Mouse (Mus musculus) midbrain, embryonic 12.5 days (tissue): ENCODE data around the gene Mrpl39. TPM values are rescaled to one million over a fixed set of nuclear protein-coding genes. Genes with fewer than 3 reads are reported as not detected.
A peak's percentile ranks its signal among the peaks of the same experiment; 100 is the strongest.

Experiments used
- ATAC-seq: fragments of 200-750 bp; cut with Nextera tagmentation; 2 replicates; pipeline ENCODE4 v1.8.0; 2017; ENCODE audit warnings: low read depth, moderate TSS enrichment, moderate library complexity; ENCODE audit not compliant: low FRiP score
- H3K27ac ChIP-seq: fragments of 300-500 bp; sonication (generic); replicated peaks from 2 replicates; pipeline ENCODE4 v1.5.1; 2016; ENCODE audit warnings: mild to moderate bottlenecking
- H3K27me3 ChIP-seq: fragments of 300-500 bp; sonication (generic); 2 replicates; pipeline ENCODE4 v1.6.1; 2016; ENCODE audit warnings: mild to moderate bottlenecking
- H3K36me3 ChIP-seq: fragments of 300-500 bp; sonication (generic); 2 replicates; pipeline ENCODE4 v1.6.1; 2016
- H3K4me1 ChIP-seq: fragments of 300-500 bp; sonication (generic); 2 replicates; pipeline ENCODE4 v1.6.1; 2016
- H3K4me2 ChIP-seq: fragments of 300-500 bp; sonication (generic); replicated peaks from 2 replicates; pipeline ENCODE4 v1.6.1; 2016; ENCODE audit warnings: mild to moderate bottlenecking, moderate library complexity
- H3K4me3 ChIP-seq: fragments of 300-500 bp; sonication (generic); 2 replicates; pipeline ENCODE4 v1.5.1; 2016; ENCODE audit warnings: mild to moderate bottlenecking
- H3K9ac ChIP-seq: fragments of 300-500 bp; sonication (generic); replicated peaks from 2 replicates; pipeline ENCODE4 v1.6.1; 2016; ENCODE audit warnings: mild to moderate bottlenecking, moderate library complexity
- H3K9me3 ChIP-seq: fragments of 300-500 bp; sonication (generic); 2 replicates; pipeline ENCODE4 v1.6.1; 2016; ENCODE audit warnings: mild to moderate bottlenecking
- WGBS: fragments of 180-500 bp; shearing (Covaris S2); methylation state at CpG from one replicate; pipeline ENCODE4 v1.1.7; 2016; 5-methylcytosine and 5-hydroxymethylcytosine counted together
- polyA plus RNA-seq: library from polyadenylated mRNA; unstranded; fragments of >200 nt; fragmentation: Nextera tagmentation; extraction: Ambion mirVana; gene quantifications from 2 replicates; pipeline ENCODE4 v1.2.1, GENCODE M21; 2016

The Mrpl39 gene
- 49.4 and 51.3 TPM in 2 replicates for polyA plus RNA-seq

GRCm38 (mm10) chr16:84735166-84736105 lies at the start of gene Mrpl39:
TSS of gene Mrpl39 (minus strand) at chr16:84735742.
- H3K9me3 ChIP-seq: no peaks in the 10 kb centered on the region
- under 1% methylated on average over 66 of the region's 66 CpGs for WGBS
- peak within 1 kb of the TSS; percentile 80 for H3K4me3 ChIP-seq
- peak within 1 kb of the TSS; percentile 70 for H3K9ac ChIP-seq
- ATAC-seq: peak; percentile 99
- peak within 1 kb of the TSS; percentile 60 for H3K27ac ChIP-seq
- peaks cover 5% of the 10 kb centered on the region; the same call in 1 of the 2 replicates for H3K4me1 ChIP-seq
- H3K27me3 ChIP-seq: no peaks in the 10 kb centered on the region
- H3K36me3 ChIP-seq: peaks cover 17% of the 10 kb centered on the region
- H3K4me2 ChIP-seq: peak within 1 kb of the TSS; percentile 65

- 0 out of 2 replicates have a peak overlapping the region, but pooled peaks have one; percentile 9 for H3K4me2 ChIP-seq
- no peak overlapping the region for H3K27ac ChIP-seq
- H3K36me3 ChIP-seq: peaks cover 23% of the 10 kb centered on the region
- H3K9ac ChIP-seq: no peak overlapping the region
- no peaks in the 10 kb centered on the region for H3K9me3 ChIP-seq
- H3K4me3 ChIP-seq: no peak overlapping the region
- peaks cover 7% of the 10 kb centered on the region for H3K4me1 ChIP-seq
- WGBS: 9% methylated on average over 7 of the region's 7 CpGs
- ATAC-seq: peak; percentile 34; the same call in 1 of the 2 replicates
- no peaks in the 10 kb centered on the region for H3K27me3 ChIP-seq
Observed at GRCm38 (mm10) chr16:84784966-84785365, 49.4 kb upstream of the Mrpl39 start.

GRCm38 (mm10) chr16:84783279-84783678 lies 47.7 kb upstream of the Mrpl39 start:
- H3K4me1 ChIP-seq: peaks cover 7% of the 10 kb centered on the region
- peaks cover 26% of the 10 kb centered on the region for H3K36me3 ChIP-seq
- no peak overlapping the region for H3K4me3 ChIP-seq
- no peak overlapping the region for H3K9ac ChIP-seq
- no peaks in the 10 kb centered on the region for H3K27me3 ChIP-seq
- no peak for ATAC-seq
- H3K27ac ChIP-seq: no peak overlapping the region
- H3K4me2 ChIP-seq: no peak overlapping the region
- peaks cover 5% of the 10 kb centered on the region; the same call in 1 of the 2 replicates for H3K9me3 ChIP-seq
- 54% methylated on average over 2 of the region's 2 CpGs for WGBS

GRCm38 (mm10) chr16:84779718-84780117 lies 44.2 kb upstream of the Mrpl39 start:
- Histone ChIP-seq H3K27me3 (no peaks in the 10 kb centered on the region), H3K9ac (no peak overlapping the region), H3K4me1 (peaks cover 15% of the 10 kb centered on the region), H3K4me3 (no peak overlapping the region), H3K9me3 (peaks cover 5% of the 10 kb centered on the region; the same call in 1 of the 2 replicates), H3K36me3 (peaks cover 22% of the 10 kb centered on the region), H3K4me2 (no peak overlapping the region), H3K27ac (no peak overlapping the region)
- no peak for ATAC-seq
- 91% methylated on average over 5 of the region's 5 CpGs for WGBS

- Histone ChIP-seq H3K27ac (no peak overlapping the region), H3K4me1 (peaks cover 15% of the 10 kb centered on the region), H3K4me3 (no peak overlapping the region), H3K27me3 (no peaks in the 10 kb centered on the region), H3K4me2 (no peak overlapping the region), H3K9me3 (peaks cover 5% of the 10 kb centered on the region; the same call in 1 of the 2 replicates), H3K36me3 (peaks cover 22% of the 10 kb centered on the region), H3K9ac (no peak overlapping the region)
- 78% methylated on average over 6 of the region's 6 CpGs for WGBS
- no peak for ATAC-seq
Observed at GRCm38 (mm10) chr16:84778861-84779630, 43.5 kb upstream of the Mrpl39 start.

- Histone ChIP-seq H3K9ac (no peak overlapping the region), H3K36me3 (peaks cover 22% of the 10 kb centered on the region), H3K4me2 (no peak overlapping the region), H3K4me1 (peaks cover 15% of the 10 kb centered on the region), H3K27ac (no peak overlapping the region), H3K9me3 (peaks cover 5% of the 10 kb centered on the region; the same call in 1 of the 2 replicates), H3K4me3 (no peak overlapping the region), H3K27me3 (no peaks in the 10 kb centered on the region)
- ATAC-seq: no peak
- WGBS: 87% methylated on average over 6 of the region's 6 CpGs
Observed at GRCm38 (mm10) chr16:84778431-84778830, 42.9 kb upstream of the Mrpl39 start.

GRCm38 (mm10) chr16:84776089-84776784 lies 40.7 kb upstream of the Mrpl39 start:
- no peak overlapping the region for H3K27ac ChIP-seq
- H3K27me3 ChIP-seq: no peaks in the 10 kb centered on the region
- WGBS: 41% methylated on average over 7 of the region's 7 CpGs
- peaks cover 22% of the 10 kb centered on the region for H3K36me3 ChIP-seq
- peak overlapping the region; percentile 67 for H3K4me2 ChIP-seq
- peaks cover 5% of the 10 kb centered on the region; the same call in 1 of the 2 replicates for H3K9me3 ChIP-seq
- H3K4me3 ChIP-seq: peak overlapping the region; percentile 82
- peaks cover 20% of the 10 kb centered on the region for H3K4me1 ChIP-seq
- peak overlapping the region; percentile 92 for H3K9ac ChIP-seq
- no peak for ATAC-seq

GRCm38 (mm10) chr16:84775356-84775755 lies 39.8 kb upstream of the Mrpl39 start:
- 23% methylated on average over 11 of the region's 11 CpGs for WGBS
- no peak for ATAC-seq
- peak overlapping the region; percentile 92 for H3K9ac ChIP-seq
- peaks cover 22% of the 10 kb centered on the region for H3K36me3 ChIP-seq
- peaks cover 5% of the 10 kb centered on the region; the same call in 1 of the 2 replicates for H3K9me3 ChIP-seq
- H3K4me2 ChIP-seq: peak overlapping the region; percentile 67
- peaks cover 18% of the 10 kb centered on the region for H3K4me1 ChIP-seq
- peak overlapping the region; percentile 82 for H3K4me3 ChIP-seq
- H3K27ac ChIP-seq: peak overlapping the region; percentile 98
- H3K27me3 ChIP-seq: no peaks in the 10 kb centered on the region

- Histone ChIP-seq H3K27me3 (no peaks in the 10 kb centered on the region), H3K9ac (peak overlapping the region; percentile 92)
- ATAC-seq: peak; percentile 44
Observed at GRCm38 (mm10) chr16:84774761-84775231, 39.3 kb upstream of the Mrpl39 start.

GRCm38 (mm10) chr16:84774003-84774703 lies 38.6 kb upstream of the Mrpl39 start, which contains the start of gene Jam2:
TSS of gene Jam2 (plus strand) at chr16:84774123.
- peak within 1 kb of the TSS; percentile 98 for H3K27ac ChIP-seq
- H3K27me3 ChIP-seq: no peaks in the 10 kb centered on the region
- peak within 1 kb of the TSS; percentile 92 for H3K9ac ChIP-seq
- H3K4me2 ChIP-seq: peak within 1 kb of the TSS; percentile 67
- peaks cover 2% of the 10 kb centered on the region; the same call in 1 of the 2 replicates for H3K9me3 ChIP-seq
- peak within 1 kb of the TSS; percentile 82 for H3K4me3 ChIP-seq
- peaks cover 12% of the 10 kb centered on the region for H3K36me3 ChIP-seq
- peaks cover 18% of the 10 kb centered on the region for H3K4me1 ChIP-seq
- ATAC-seq: peak; percentile 86
- WGBS: under 1% methylated on average over 43 of the region's 43 CpGs

More at GRCm38 (mm10) chr16:84774761-84775231, 39.3 kb upstream of the Mrpl39 start:
- Histone ChIP-seq H3K27ac (peak overlapping the region; percentile 98), H3K36me3 (peaks cover 19% of the 10 kb centered on the region), H3K4me2 (peak overlapping the region; percentile 67), H3K9me3 (peaks cover 5% of the 10 kb centered on the region; the same call in 1 of the 2 replicates), H3K4me1 (peaks cover 18% of the 10 kb centered on the region), H3K4me3 (peak overlapping the region; percentile 82)
- WGBS: under 1% methylated on average over 23 of the region's 23 CpGs
